Mouse (Mus musculus) E14TG2a.4 (cell line): Measurements from ENCODE around the gene Rrp9.

Experiments
- CTCF ChIP-seq: conservative IDR thresholded peaks from 2 replicates; pipeline ENCODE4 v1.5.1; 2014; ENCODE audit warnings: low read length
- NANOG ChIP-seq: IDR thresholded peaks from 2 replicates; pipeline ENCODE4 v1.6.1; 2014; ENCODE audit warnings: borderline replicate concordance, low read length, mixed read lengths
- POU5F1 ChIP-seq: IDR thresholded peaks from 2 replicates; pipeline ENCODE4 v1.6.1; 2014; ENCODE audit warnings: low read length, borderline replicate concordance

DNA sequence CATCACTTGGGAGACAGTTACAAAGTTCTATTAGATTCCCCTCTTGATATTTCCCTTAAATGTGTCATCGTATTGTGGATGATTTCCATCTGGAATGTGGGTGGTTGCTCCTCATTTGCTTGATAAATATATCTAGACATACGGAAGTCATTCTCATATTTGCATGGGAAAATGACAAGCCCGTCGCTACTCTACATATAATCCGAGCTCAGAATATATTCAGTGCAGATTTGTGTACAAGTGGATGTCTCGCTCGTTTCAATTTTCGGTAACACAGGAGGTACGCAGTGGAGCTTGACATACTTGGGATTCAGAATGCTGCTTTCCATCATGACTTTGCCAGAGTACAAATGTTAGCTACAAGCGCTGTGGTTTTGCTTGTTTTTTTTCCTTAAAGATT lies 33.6 kb downstream of the Rrp9 start:
- TF ChIP-seq CTCF (no peak), POU5F1 (no peak), NANOG (no peak)
